Mouse (Mus musculus) bone marrow macrophage, adult 2 months (primary cell): ENCODE results near the gene Grm5. TPM values are rescaled to one million over a fixed set of nuclear protein-coding genes. Genes with fewer than 3 reads are reported as not detected.
A peak's percentile ranks its signal among the peaks of the same experiment; 100 is the strongest.

Experiments
- H3K27ac ChIP-seq: 2 replicates; pipeline ENCODE4 v1.5.1; 2012; ENCODE audit warnings: low read depth, low read length; ENCODE audit not compliant: insufficient read depth
- H3K4me1 ChIP-seq: 2 replicates; pipeline ENCODE4 v1.6.1; 2012; ENCODE audit warnings: low read length; ENCODE audit not compliant: control insufficient read depth, insufficient read depth
- H3K4me3 ChIP-seq: 2 replicates; pipeline ENCODE4 v1.5.1; 2012; ENCODE audit warnings: mild to moderate bottlenecking, low read length, moderate library complexity; ENCODE audit not compliant: insufficient read depth
- CTCF ChIP-seq: IDR thresholded peaks from 2 replicates; pipeline ENCODE4 v1.5.1; 2012; ENCODE audit warnings: low read depth, mild to moderate bottlenecking, low read length, moderate library complexity
- POLR2A ChIP-seq: IDR thresholded peaks from 2 replicates; pipeline ENCODE4 v1.6.1; 2012; ENCODE audit warnings: mild to moderate bottlenecking, low read depth, low read length, borderline replicate concordance
- polyA plus RNA-seq: library from polyadenylated mRNA; stranded (reverse); fragments of >200 nt; gene quantifications from 2 replicates; pipeline ENCODE4 v1.2.4, GENCODE M21; 2012; ENCODE audit not compliant: missing spikeins, insufficient read depth, insufficient read length

Gene Grm5
- polyA plus RNA-seq, 1 experiment, result not detected

DNA sequence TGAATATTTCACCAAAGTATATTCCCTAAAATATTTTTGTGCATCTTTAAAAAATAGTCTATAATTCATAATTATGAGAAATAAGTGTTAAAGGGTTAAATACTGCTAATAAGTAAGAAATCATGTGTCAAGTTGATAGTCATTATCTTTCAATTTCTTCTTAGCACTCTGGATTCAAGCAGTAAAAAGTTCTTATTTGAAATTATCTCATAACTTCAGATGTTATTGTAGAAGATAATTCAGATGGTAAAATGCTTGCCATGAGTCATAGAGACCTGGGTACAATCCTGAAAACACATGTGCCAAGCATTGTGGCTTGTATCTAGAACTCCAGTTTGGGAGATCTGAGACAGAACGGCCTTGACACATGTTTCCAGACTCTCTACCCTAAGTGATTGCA, 254.6 kb downstream of the Grm5 start:
- no peak overlapping the region for H3K27ac ChIP-seq
- no peak for TF ChIP-seq CTCF
- H3K4me3 ChIP-seq, result no peak overlapping the region
- no peaks in the 10 kb centered on the region for H3K4me1 ChIP-seq

DNA sequence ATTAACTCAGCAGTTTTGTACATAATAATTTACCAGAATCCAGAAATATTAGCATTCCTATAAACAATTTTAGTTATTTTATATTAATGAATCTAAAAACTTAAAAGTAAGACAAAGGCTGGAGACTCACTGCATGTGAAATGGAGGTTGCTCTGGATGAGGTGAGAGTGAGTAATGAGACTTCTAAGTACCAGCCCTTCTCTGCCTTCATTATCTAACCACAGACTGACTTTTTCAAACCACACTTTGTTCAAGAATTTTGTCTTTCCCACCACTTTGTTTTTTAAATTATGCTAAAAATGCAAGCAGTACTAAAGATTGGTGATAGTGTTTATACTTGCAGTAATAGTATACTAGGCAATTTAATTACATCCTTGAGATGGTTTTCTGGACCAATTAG, 259.5 kb downstream of the Grm5 start:
- Histone ChIP-seq H3K27ac (no peak overlapping the region), H3K4me1 (no peaks in the 10 kb centered on the region), H3K4me3 (no peak overlapping the region)
- TF ChIP-seq POLR2A (no peak), CTCF (no peak)

GRCm38 (mm10) chr7:87846082-87846481, 262.1 kb downstream of the Grm5 start:
- Histone ChIP-seq H3K4me3 (no peak overlapping the region), H3K4me1 (no peaks in the 10 kb centered on the region), H3K27ac (no peak overlapping the region)
- TF ChIP-seq POLR2A (no peak), CTCF (no peak)

- Histone ChIP-seq H3K27ac (peak overlapping the region; percentile 87), H3K4me1 (peaks cover 13% of the 10 kb centered on the region), H3K4me3 (peak overlapping the region; percentile 35)
- no peak for TF ChIP-seq CTCF
- no peak for TF ChIP-seq POLR2A
Measured at GRCm38 (mm10) chr7:87925956-87926355, 342.0 kb downstream of the Grm5 start.

DNA sequence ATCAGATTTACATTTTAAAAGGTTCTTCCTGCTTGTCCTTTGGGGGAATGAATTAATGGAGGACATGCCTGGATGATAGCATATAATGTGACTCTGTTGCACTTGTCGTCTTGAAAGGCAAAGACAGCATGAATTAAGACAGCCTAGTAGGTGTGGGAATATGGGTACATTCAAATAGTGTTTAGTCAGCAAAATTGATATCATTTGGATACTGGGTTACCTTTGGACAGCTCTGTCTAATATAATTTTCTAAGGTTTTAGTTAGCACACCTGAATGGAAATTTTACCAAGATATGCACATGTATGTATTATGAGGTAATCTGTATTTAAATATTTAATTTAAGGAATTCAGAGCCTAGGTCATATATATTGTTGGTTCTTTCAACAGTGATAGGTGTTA, 353.4 kb downstream of the Grm5 start:
- no peak overlapping the region for H3K27ac ChIP-seq
- TF ChIP-seq CTCF, result no peak
- no peak for TF ChIP-seq POLR2A
- no peaks in the 10 kb centered on the region for H3K4me1 ChIP-seq
- H3K4me3 ChIP-seq, result no peak overlapping the region

DNA sequence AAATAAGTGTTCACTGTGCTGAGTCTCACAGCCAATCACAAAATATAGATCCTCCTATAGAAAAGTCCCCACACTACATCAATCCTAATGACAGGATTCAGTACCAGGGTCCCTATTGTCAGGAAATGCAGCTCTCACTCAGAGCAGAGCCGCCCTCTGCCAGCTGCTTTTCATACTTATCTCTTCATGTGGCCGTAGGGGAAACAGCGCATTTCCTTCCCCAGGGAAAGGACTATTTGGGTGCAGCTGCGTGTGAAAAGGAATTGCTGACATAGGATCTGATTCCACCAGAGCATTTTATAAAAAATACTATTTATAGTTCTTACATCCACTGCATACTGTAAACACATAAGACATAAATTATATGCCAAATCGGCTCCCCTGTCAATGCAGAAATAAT, 354.3 kb downstream of the Grm5 start:
- TF ChIP-seq POLR2A (no peak), CTCF (no peak)
- no peak overlapping the region for H3K4me3 ChIP-seq
- no peak overlapping the region for H3K27ac ChIP-seq
- H3K4me1 ChIP-seq, result no peaks in the 10 kb centered on the region

DNA sequence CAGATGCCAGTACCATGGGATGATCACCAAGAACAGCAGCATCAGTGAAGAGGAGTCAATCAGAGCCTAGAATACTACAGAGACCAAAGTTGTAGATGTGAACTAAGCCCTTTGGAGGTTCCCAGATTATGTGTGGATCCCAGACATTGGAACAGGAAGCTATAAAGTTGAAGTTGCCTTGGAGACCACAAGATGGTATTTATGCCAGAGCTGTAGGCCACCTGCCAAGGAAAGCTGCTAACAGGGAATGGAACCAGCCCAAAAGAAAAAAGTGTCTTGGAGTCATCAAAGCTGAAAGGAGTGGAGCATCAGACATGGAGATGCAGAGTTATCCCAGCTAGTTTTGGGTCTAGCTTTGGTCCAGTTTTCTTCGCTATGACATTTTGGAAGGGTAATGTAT, 366.2 kb downstream of the Grm5 start:
- Histone ChIP-seq H3K4me1 (no peaks in the 10 kb centered on the region), H3K27ac (no peak overlapping the region), H3K4me3 (no peak overlapping the region)
- TF ChIP-seq POLR2A (no peak), CTCF (no peak)

GRCm38 (mm10) chr7:87973216-87973615, 389.2 kb downstream of the Grm5 start:
- H3K27ac ChIP-seq, result no peak overlapping the region
- TF ChIP-seq CTCF (no peak), POLR2A (no peak)
- H3K4me1 ChIP-seq, result no peaks in the 10 kb centered on the region
- no peak overlapping the region for H3K4me3 ChIP-seq

- Histone ChIP-seq H3K4me1 (no peaks in the 10 kb centered on the region), H3K4me3 (no peak overlapping the region), H3K27ac (no peak overlapping the region)
- no peak for TF ChIP-seq CTCF
- no peak for TF ChIP-seq POLR2A
Measured at GRCm38 (mm10) chr7:87975041-87975440, 391.1 kb downstream of the Grm5 start.

GRCm38 (mm10) chr7:87983494-87983893, 399.5 kb downstream of the Grm5 start:
- Histone ChIP-seq H3K4me3 (no peak overlapping the region), H3K27ac (no peak overlapping the region), H3K4me1 (no peaks in the 10 kb centered on the region)
- TF ChIP-seq CTCF (no peak), POLR2A (no peak)

- Histone ChIP-seq H3K27ac (no peak overlapping the region), H3K4me3 (no peak overlapping the region), H3K4me1 (no peaks in the 10 kb centered on the region)
- TF ChIP-seq CTCF (no peak), POLR2A (no peak)
Measured at GRCm38 (mm10) chr7:88014451-88014850, 430.5 kb downstream of the Grm5 start.
